Mouse (Mus musculus) subcutaneous adipose tissue, adult 2 months (tissue): ENCODE measurements around the gene Olfr102. TPM values are rescaled to one million over a fixed set of nuclear protein-coding genes. Genes with fewer than 3 reads are reported as not detected.

Experiments used
- polyA plus RNA-seq: library from polyadenylated mRNA; depleted of rRNA; stranded (reverse); fragments of >200 nt; gene quantifications from 2 replicates; pipeline ENCODE4 v1.2.3, GENCODE M21; 2012; ENCODE audit warnings: low replicate concordance; rRNA removed

Olfr102 gene
- not detected in 2 replicates for polyA plus RNA-seq

GRCm38 (mm10) chr17:37316954-37317353 is at the start of gene Olfr102:
Gene Olfr102, minus strand, starts transcription at chr17:37317054.

GRCm38 (mm10) chr17:37359282-37359681 is 42.4 kb upstream of the Olfr102 start, which contains the start of gene Olfr104-ps:
Gene Olfr104-ps, plus strand, starts transcription at chr17:37359582.

GRCm38 (mm10) chr17:37339598-37339997 is 22.7 kb upstream of the Olfr102 start, which contains the start of gene Olfr103:
Gene Olfr103, minus strand, starts transcription at chr17:37339698.

GRCm38 (mm10) chr17:37304213-37304612 is 12.6 kb downstream of the Olfr102 start, which contains the start of gene Olfr101:
Gene Olfr101, minus strand, starts transcription at chr17:37304313.

GRCm38 (mm10) chr17:37283360-37283759 is 33.5 kb downstream of the Olfr102 start, which contains the start of gene Olfr99:
Gene Olfr99, minus strand, starts transcription at chr17:37283460.

GRCm38 (mm10) chr17:37270058-37270701 is 46.7 kb downstream of the Olfr102 start, which contains the start of gene H2-M3:
Gene H2-M3, plus strand, starts transcription at chr17:37270220.

GRCm38 (mm10) chr17:37263626-37264025 is 53.2 kb downstream of the Olfr102 start, which contains the start of gene Olfr98:
Gene Olfr98, minus strand, starts transcription at chr17:37263749.

Other genes with a start within 250 kb of the Olfr102 start
- not detected in 2 replicates for gene Olfr90, start 228.6 kb downstream of the Olfr102 start, polyA plus RNA-seq
- gene Olfr91, start 218.8 kb downstream of the Olfr102 start, polyA plus RNA-seq: not detected in 2 replicates
- not detected in 2 replicates for gene Olfr92, start 197.0 kb downstream of the Olfr102 start, polyA plus RNA-seq
- not detected in 2 replicates for gene Olfr93, start 155.6 kb downstream of the Olfr102 start, polyA plus RNA-seq
- gene Ubd, start 123.2 kb downstream of the Olfr102 start, polyA plus RNA-seq: 0.54 and 3.7 TPM in 2 replicates
- not detected in 2 replicates for gene Olfr94, start 116.1 kb downstream of the Olfr102 start, polyA plus RNA-seq
- gene Olfr95, start 103.9 kb downstream of the Olfr102 start, polyA plus RNA-seq: not detected in 2 replicates
- gene Olfr96, start 96.9 kb downstream of the Olfr102 start, polyA plus RNA-seq: not detected in 2 replicates
- gene Olfr97, start 79.7 kb downstream of the Olfr102 start, polyA plus RNA-seq: not detected in 2 replicates
- not detected in 2 replicates for gene Olfr98, start 53.3 kb downstream of the Olfr102 start, polyA plus RNA-seq
- gene H2-M3, start 46.8 kb downstream of the Olfr102 start, polyA plus RNA-seq: 11.0 and 14.5 TPM in 2 replicates
- not detected in 2 replicates for gene Olfr99, start 33.6 kb downstream of the Olfr102 start, polyA plus RNA-seq
- not detected in 2 replicates for gene Olfr101, start 12.7 kb downstream of the Olfr102 start, polyA plus RNA-seq
- not detected in 2 replicates for gene Olfr103, start 22.6 kb upstream of the Olfr102 start, polyA plus RNA-seq
- gene Olfr104-ps, start 42.5 kb upstream of the Olfr102 start, polyA plus RNA-seq: not detected in 2 replicates
- gene Olfr105-ps, start 62.0 kb upstream of the Olfr102 start, polyA plus RNA-seq: not detected in 2 replicates
- not detected in 2 replicates for gene Olfr106-ps, start 73.3 kb upstream of the Olfr102 start, polyA plus RNA-seq
- not detected in 2 replicates for gene Olfr107, start 82.2 kb upstream of the Olfr102 start, polyA plus RNA-seq
- gene Olfr108, start 128.4 kb upstream of the Olfr102 start, polyA plus RNA-seq: not detected in 2 replicates
- gene Olfr109, start 141.9 kb upstream of the Olfr102 start, polyA plus RNA-seq: not detected in 2 replicates
- 0.15 and 0.34 TPM in 2 replicates for gene H2-M2, start 166.5 kb upstream of the Olfr102 start, polyA plus RNA-seq
- gene Olfr110, start 175.4 kb upstream of the Olfr102 start, polyA plus RNA-seq: not detected in 2 replicates
- gene Olfr111, start 191.0 kb upstream of the Olfr102 start, polyA plus RNA-seq: 0.17 TPM in 1 of 2 replicates, not detected in the other